Mouse (Mus musculus) olfactory bulb, adult 2 months (tissue): ENCODE results near the gene Lsp1. TPM values are rescaled to one million over a fixed set of nuclear protein-coding genes. Genes with fewer than 3 reads are reported as not detected.

Source experiments
- H3K27ac ChIP-seq: fragments of 200-500 bp; 2 replicates; pipeline ENCODE4 v1.5.1; 2012; ENCODE audit warnings: low read depth, low read length; ENCODE audit not compliant: insufficient read depth
- H3K4me1 ChIP-seq: fragments of 200-500 bp; 2 replicates; pipeline ENCODE4 v1.6.1; 2012; ENCODE audit warnings: low read length; ENCODE audit not compliant: control insufficient read depth, insufficient read depth
- H3K4me3 ChIP-seq: fragments of 200-500 bp; 2 replicates; pipeline ENCODE4 v1.5.1; 2012; ENCODE audit warnings: mild to moderate bottlenecking, low read depth, low read length, moderate library complexity; ENCODE audit not compliant: insufficient read depth
- CTCF ChIP-seq: fragments of 200-500 bp; IDR thresholded peaks from 2 replicates; pipeline ENCODE4 v1.5.1; 2012; ENCODE audit warnings: low read depth, mild to moderate bottlenecking, low read length, moderate library complexity; ENCODE audit not compliant: insufficient read depth
- POLR2A ChIP-seq: fragments of 200-500 bp; IDR thresholded peaks from 2 replicates; pipeline ENCODE4 v1.6.1; 2012; ENCODE audit warnings: mild to moderate bottlenecking, low read depth, low read length, moderate library complexity; ENCODE audit not compliant: insufficient read depth
- WGBS: fragments of 180-500 bp; shearing (Covaris S2); methylation state at CpG from one replicate; pipeline ENCODE4 v1.1.7; 2018; 5-methylcytosine and 5-hydroxymethylcytosine counted together
- polyA plus RNA-seq: library from polyadenylated mRNA; stranded (reverse); fragments of >200 nt; gene quantifications from 2 replicates; pipeline ENCODE4 v1.2.4, GENCODE M21; 2012; ENCODE audit warnings: low replicate concordance; ENCODE audit not compliant: missing spikeins, insufficient read depth, insufficient read length

Lsp1 gene
- polyA plus RNA-seq, 1 experiment, result not detected

DNA sequence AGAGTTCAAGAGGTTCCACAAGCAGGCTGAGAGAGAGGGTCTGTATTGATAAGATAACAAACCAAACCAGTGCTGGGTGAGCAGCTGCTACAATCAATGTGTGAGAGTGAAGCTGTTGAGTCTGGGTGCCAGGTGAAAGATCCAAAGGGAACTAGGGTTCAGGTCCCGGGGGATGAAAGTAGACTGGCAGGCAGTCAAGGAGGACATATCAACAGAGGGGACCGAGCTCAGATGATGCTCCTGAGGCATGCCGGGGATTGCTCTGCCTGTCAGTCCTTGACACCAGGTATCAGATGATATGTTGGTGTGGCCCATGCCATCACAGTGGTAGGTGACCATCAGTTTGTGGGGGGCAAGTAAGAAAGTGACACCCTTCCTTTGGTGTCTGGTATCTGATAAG lies 3.8 kb upstream of the Lsp1 start:
- TF ChIP-seq POLR2A (no peak), CTCF (no peak)
- H3K4me3 ChIP-seq, result no peak overlapping the region
- H3K27ac ChIP-seq, result no peak overlapping the region
- 84% methylated on average over 3 of the region's 3 CpGs for WGBS
- peaks cover 9% of the 10 kb centered on the region; the same call in 1 of the 2 replicates for H3K4me1 ChIP-seq

DNA sequence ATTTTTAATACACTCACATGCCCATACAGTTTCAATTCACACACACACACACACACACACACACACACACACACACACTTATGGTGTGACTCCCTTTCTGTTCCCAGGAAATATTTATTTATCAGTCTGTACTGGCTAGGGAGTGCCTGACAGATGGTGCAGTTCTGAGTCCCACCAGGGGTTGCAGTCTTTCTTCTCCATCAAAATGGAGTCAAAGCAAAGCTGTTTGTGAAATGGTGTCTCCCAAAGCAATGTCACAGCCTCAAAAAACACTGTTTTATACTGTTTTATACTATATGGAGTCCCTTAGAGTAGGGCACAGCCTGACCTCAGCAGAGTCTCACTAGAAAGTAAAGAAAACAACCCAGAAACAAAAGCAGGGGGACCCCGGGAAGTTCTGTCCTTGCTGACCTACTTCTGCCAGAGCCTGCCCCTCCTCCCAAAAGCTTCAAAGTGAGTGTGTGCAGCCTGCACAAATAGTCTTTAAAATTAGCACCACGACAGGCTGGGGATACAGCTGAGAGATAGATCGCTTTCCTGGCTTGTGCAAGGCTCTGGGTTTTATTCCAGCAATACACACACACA lies 3.3 kb upstream of the Lsp1 start:
- Histone ChIP-seq H3K4me3 (no peak overlapping the region), H3K27ac (no peak overlapping the region), H3K4me1 (peaks cover 9% of the 10 kb centered on the region; the same call in 1 of the 2 replicates)
- 6% methylated on average over 3 of the region's 3 CpGs for whole genome bisulfite sequencing
- TF ChIP-seq POLR2A, result no peak
- TF ChIP-seq CTCF, result no peak

DNA sequence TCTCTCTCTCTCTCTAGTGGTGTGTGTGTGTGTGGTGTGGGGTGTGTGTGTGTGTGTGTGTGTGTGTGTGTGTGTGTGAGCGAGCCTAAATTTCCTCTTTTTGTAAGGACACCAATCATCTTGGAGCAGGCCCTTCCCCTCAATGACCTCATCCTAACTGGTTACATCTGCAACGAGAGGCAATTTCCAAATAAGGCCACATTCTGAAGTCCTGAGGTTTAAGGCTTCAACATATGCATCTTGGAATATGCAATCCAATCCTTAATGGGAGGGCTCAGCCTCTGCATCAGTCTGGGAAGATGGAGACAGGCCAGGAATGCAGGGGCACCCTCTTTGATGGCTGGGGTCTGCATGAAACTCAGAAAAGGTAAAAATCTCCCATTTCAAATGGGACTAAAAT lies 2.6 kb upstream of the Lsp1 start:
- whole genome bisulfite sequencing, result 40% methylated on average over 2 of the region's 2 CpGs
- Histone ChIP-seq H3K4me1 (peaks cover 9% of the 10 kb centered on the region; the same call in 1 of the 2 replicates), H3K4me3 (no peak overlapping the region), H3K27ac (no peak overlapping the region)
- TF ChIP-seq POLR2A (no peak), CTCF (no peak)

DNA sequence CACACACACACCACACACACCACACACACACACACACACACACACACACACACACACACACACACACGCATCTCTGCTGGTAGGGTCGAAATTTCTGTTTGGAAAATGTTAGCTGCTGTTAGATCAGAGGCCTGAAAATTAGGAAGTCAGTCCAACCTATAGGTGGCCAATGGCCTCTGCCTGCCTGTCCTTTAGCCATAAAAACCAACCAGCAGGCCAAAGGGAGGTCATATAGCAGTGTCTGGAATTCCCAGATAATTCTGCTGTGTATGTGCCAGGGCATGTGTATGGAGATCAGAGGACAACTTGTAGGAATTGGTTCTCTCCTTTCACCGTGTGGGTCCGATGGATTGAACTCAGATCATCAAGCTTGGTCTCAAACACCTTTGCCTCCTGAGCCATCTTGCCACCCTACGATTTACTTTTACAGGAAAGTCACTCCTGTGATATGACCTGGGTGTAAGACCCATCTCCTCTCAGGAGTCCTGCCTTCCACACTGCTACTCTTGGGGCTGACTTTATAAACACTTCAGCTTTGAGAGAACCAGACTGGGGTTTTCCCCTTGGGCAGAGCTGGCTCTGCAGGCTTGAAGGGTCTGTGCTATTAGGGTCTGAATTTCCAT lies 1.8 kb upstream of the Lsp1 start:
- no peak overlapping the region for H3K27ac ChIP-seq

DNA sequence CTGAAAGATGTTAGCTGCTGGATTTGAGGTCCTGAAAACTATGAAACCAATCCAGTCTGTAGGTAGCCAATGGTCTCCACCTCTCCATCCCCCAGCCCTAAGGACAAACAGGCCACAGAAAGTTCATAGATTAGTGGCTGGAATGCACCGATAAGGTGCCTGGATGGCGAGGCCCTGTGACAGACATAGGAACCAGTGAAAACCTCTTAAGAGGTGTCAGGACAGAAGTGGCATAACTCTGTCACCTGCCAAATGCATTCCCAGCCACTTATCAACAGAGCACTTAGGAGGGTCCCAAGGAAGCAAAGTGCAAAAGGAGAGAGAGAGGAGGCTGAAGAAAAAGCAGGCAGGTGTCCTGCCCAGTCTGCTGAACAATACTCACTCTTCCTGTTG lies 1.3 kb upstream of the Lsp1 start:
- 98% methylated on average over 2 of the region's 2 CpGs for WGBS
- Histone ChIP-seq H3K4me3 (no peak overlapping the region), H3K4me1 (peaks cover 9% of the 10 kb centered on the region; the same call in 1 of the 2 replicates), H3K27ac (no peak overlapping the region)
- no peak for TF ChIP-seq POLR2A
- TF ChIP-seq CTCF, result no peak

More for the DNA sequence above, 1.8 kb upstream of the Lsp1 start:
- peaks cover 9% of the 10 kb centered on the region; the same call in 1 of the 2 replicates for H3K4me1 ChIP-seq
- WGBS, result 89% methylated on average over 5 of the region's 5 CpGs
- TF ChIP-seq POLR2A, result no peak
- TF ChIP-seq CTCF, result no peak
- H3K4me3 ChIP-seq, result no peak overlapping the region

DNA sequence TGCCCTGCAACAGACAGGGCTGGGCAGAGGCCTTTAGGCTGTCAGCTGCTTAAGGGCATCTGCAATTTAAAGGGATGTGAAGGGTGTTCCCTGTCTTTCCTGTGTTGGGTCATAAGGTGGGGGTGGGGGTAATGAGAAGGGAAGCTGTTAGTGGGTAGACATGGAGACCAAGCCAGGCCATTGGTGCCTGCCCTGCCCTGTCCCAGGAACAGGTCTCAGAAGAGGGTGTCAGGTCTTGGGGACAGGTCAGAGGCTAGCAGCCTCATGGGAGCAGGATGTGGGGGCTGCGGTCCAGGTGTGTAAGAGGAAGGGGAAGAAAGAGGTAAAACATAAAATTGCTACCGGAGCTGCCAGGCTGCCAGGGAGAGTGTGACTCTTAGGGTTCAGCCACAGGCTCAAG lies 837 bp downstream of the Lsp1 start:
- TF ChIP-seq POLR2A (no peak), CTCF (no peak)
- Histone ChIP-seq H3K4me3 (no peak overlapping the region), H3K4me1 (peaks cover 9% of the 10 kb centered on the region; the same call in 1 of the 2 replicates), H3K27ac (no peak overlapping the region)
- 100% methylated on average over 2 of the region's 2 CpGs for WGBS

DNA sequence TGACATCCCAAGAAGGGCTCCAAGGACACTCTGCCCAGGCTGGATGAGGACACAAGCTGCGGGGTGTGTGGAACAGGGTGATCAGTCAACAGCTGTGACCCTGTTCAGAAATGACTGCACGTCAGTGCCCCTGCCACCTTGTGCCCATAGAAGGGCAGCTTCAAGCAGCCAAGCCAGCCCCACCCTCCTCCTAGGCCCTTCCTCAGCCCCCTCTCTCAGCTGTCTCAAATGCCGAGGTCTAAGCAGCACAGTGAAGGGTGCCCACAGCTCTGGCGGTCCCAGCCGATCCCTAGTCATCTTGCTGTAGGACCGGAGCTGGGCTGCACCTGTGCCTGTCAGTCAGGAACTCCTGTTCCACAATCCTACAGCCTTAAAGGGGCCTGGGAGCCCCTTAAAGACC lies 1.6 kb downstream of the Lsp1 start:
- H3K27ac ChIP-seq, result no peak overlapping the region
- WGBS, result 93% methylated on average over 6 of the region's 6 CpGs
- TF ChIP-seq POLR2A (no peak), CTCF (no peak)
- H3K4me3 ChIP-seq, result no peak overlapping the region
- peaks cover 7% of the 10 kb centered on the region; the same call in 1 of the 2 replicates for H3K4me1 ChIP-seq

DNA sequence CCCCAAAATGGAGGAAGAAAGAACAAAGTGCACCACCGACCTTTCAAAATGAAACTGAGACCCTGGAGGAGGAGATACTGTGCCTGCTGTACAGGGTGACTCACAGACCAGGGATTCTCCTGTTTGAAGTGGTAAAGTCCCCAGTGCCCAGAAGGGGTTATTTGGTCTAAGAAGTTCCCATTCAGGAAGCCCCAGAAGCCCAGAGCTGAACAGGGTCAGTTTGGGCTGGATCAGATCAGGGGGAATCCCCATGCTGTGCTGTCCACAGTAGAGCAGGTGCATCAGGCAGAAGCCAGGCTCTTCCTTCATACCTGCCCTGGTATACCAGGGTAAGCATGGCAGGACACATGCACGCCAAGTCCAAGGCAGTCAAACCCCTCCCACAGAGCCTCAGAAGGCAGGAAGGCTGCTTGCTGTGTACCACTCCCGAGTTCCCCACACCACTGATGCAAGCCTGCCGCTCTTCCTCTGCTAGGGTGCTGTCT lies 2.0 kb downstream of the Lsp1 start:
- Histone ChIP-seq H3K4me1 (peaks cover 4% of the 10 kb centered on the region; the same call in 1 of the 2 replicates), H3K4me3 (no peak overlapping the region), H3K27ac (no peak overlapping the region)
- WGBS, result 93% methylated on average over 4 of the region's 4 CpGs
- TF ChIP-seq CTCF (no peak), POLR2A (no peak)

DNA sequence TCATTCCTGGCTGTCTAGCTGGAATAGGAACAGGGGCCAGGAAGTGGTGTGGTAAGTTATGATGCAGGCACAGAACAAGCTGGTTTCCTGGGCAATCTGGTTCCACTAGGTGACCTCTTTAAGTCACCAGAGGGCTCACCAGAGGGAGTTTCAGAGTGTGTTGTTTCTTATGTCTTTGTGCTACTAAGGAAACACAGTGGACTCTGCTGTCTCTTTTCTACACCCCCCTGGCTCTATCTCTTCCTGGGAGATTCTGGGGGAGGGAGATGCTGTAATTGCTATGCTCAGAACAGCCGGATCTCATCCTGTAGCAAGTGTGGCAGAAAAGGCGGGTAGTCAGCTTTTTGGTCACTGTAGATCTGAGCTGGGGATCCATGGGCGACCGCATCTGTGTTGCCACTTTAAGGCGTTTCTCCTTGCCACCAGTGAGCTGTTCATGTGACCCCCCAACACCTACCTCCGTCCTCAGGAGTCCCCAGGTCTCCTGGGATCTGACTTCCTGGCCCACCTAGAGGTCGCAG lies 9.6 kb downstream of the Lsp1 start:
- Histone ChIP-seq H3K4me1 (peaks cover 22% of the 10 kb centered on the region), H3K4me3 (no peak overlapping the region), H3K27ac (peak overlapping the region; percentile 82)
- WGBS, result 50% methylated on average over 7 of the region's 7 CpGs
- no peak for TF ChIP-seq POLR2A
- no peak for TF ChIP-seq CTCF
